ENCODE assay signal across 29 mouse cellular contexts in the genomic region with DNA sequence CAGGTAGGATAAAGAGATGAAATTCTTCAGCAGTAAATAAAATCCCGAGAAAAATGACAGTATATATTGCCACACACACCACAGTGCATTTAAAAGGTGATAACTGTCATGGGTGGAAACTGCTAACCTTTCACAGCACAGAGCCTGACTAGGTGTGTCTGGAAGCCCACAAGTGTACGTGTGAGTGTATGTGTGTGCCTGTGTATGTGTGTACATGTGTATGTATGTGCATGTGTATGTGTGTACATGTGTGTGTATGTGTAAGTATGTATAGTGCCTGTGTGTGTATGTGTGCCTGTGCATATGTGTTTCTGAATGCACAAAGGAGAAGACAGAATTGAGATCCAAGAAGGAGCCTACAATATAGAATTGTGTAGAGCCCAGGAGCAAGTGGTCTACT.
DNase-seq lines count a peak whose midpoint lies in the region; ATAC-seq lines count a peak whose summit lies in the region.
"Had no signal": no experiment of that assay in that cellular context is flagged by ENCODE, and none has a peak within 500 bp of the region (broad histone marks: within the 10 kb centered on the region; RNA-seq: fewer than 3 reads in every experiment).

No protein-coding gene starts in this region.

- H3K4me2 ChIP-seq in forebrain, embryonic 16.5 days (ENCODE audit: low read length): no peak overlapping the region
- no peak overlapping the region for H3K4me2 ChIP-seq in kidney, embryonic 16.5 days (replicated peaks; ENCODE audit: low read depth, low read length)
- H3K4me2 ChIP-seq in embryonic facial prominence, embryonic 13.5 days: no peak overlapping the region
- no peak overlapping the region for H3K4me2 ChIP-seq in limb, embryonic 13.5 days (replicated peaks)
- H3K4me2 ChIP-seq: heart, embryonic 11.5 days; hindbrain, embryonic 14.5 days; liver, embryonic 15.5 days; lung, embryonic 14.5 days; midbrain, embryonic 11.5 days; neural tube, embryonic 12.5 days had no signal

- H3K36me3 ChIP-seq in forebrain, embryonic 10.5 days (replicated peaks): no peaks in the 10 kb centered on the region
- H3K36me3 ChIP-seq in forebrain, embryonic 16.5 days (ENCODE audit: control insufficient read depth, insufficient read depth): no peaks in the 10 kb centered on the region
- H3K36me3 ChIP-seq in kidney, embryonic 16.5 days (ENCODE audit: insufficient read depth, low read length): no peaks in the 10 kb centered on the region
- H3K36me3 ChIP-seq in embryonic facial prominence, embryonic 13.5 days: no peaks in the 10 kb centered on the region
- no peaks in the 10 kb centered on the region for H3K36me3 ChIP-seq in limb, embryonic 13.5 days
- H3K36me3 ChIP-seq: liver, embryonic 15.5 days; neural tube, embryonic 12.5 days had no signal

- no peak for ATAC-seq in forebrain, embryonic 16.5 days
- ATAC-seq in kidney, embryonic 16.5 days (ENCODE audit: low FRiP score, low TSS enrichment): peak; percentile 55; the same call in 1 of the 2 replicates
- no peak for ATAC-seq in embryonic facial prominence, embryonic 13.5 days (ENCODE audit: insufficient number of reproducible peaks, insufficient read depth, low FRiP score, low TSS enrichment, low read depth)
- ATAC-seq in limb, embryonic 13.5 days (ENCODE audit: low FRiP score, low read depth): no peak; the same call in 1 of the 2 replicates
- ATAC-seq: intestine, postnatal 0 days; midbrain, embryonic 16.5 days had no signal

- 52% methylated on average over 2 of the region's 2 CpGs for WGBS in forebrain, embryonic 10.5 days
- WGBS in forebrain, embryonic 16.5 days: 52% methylated on average over 2 of the region's 2 CpGs
- 48% methylated on average over 2 of the region's 2 CpGs for WGBS in kidney, embryonic 16.5 days
- 40% methylated on average over 2 of the region's 2 CpGs for WGBS in embryonic facial prominence, embryonic 13.5 days
- WGBS in limb, embryonic 13.5 days: 35% methylated on average over 2 of the region's 2 CpGs

- peaks cover 31% of the 10 kb centered on the region for H3K4me1 ChIP-seq in forebrain, embryonic 10.5 days
- no peaks in the 10 kb centered on the region; the same call in 1 of the 2 replicates for H3K4me1 ChIP-seq in forebrain, embryonic 16.5 days (replicated peaks; ENCODE audit: control insufficient read depth, insufficient read depth, low read length)
- peaks cover 26% of the 10 kb centered on the region for H3K4me1 ChIP-seq in kidney, embryonic 16.5 days (ENCODE audit: insufficient read depth, low read length)
- H3K4me1 ChIP-seq in embryonic facial prominence, embryonic 13.5 days: peaks cover 26% of the 10 kb centered on the region
- H3K4me1 ChIP-seq in limb, embryonic 13.5 days: peaks cover 31% of the 10 kb centered on the region
- H3K4me1 ChIP-seq: liver, embryonic 15.5 days had no signal

- H3K27me3 ChIP-seq in forebrain, embryonic 10.5 days (ENCODE audit: poor library complexity, severe bottlenecking): peaks cover 50% of the 10 kb centered on the region
- no peaks in the 10 kb centered on the region for H3K27me3 ChIP-seq in forebrain, embryonic 16.5 days (replicated peaks; ENCODE audit: control insufficient read depth, insufficient read depth, low read length)
- H3K27me3 ChIP-seq in kidney, embryonic 16.5 days (ENCODE audit: insufficient read depth, low read length): no peaks in the 10 kb centered on the region
- H3K27me3 ChIP-seq in embryonic facial prominence, embryonic 13.5 days: no peaks in the 10 kb centered on the region
- H3K27me3 ChIP-seq in limb, embryonic 13.5 days: no peaks in the 10 kb centered on the region
- H3K27me3 ChIP-seq: CH12.LX; liver, embryonic 15.5 days; neural tube, embryonic 12.5 days had no signal

- H3K27ac ChIP-seq in forebrain, embryonic 10.5 days: peak overlapping the region; percentile 71
- no peak overlapping the region for H3K27ac ChIP-seq in forebrain, embryonic 16.5 days (ENCODE audit: low read length)
- H3K27ac ChIP-seq in kidney, embryonic 16.5 days (ENCODE audit: low read length): peak overlapping the region; percentile 78
- 0 out of 2 replicates have a peak overlapping the region, but pooled peaks have one; percentile 62 for H3K27ac ChIP-seq in embryonic facial prominence, embryonic 13.5 days
- peak overlapping the region; percentile 65; the same call in 1 of the 2 replicates for H3K27ac ChIP-seq in limb, embryonic 13.5 days
- H3K27ac ChIP-seq: hindbrain, embryonic 14.5 days; liver, embryonic 15.5 days; neural tube, embryonic 12.5 days; stomach, postnatal 0 days had no signal

- H3K9me3 ChIP-seq in forebrain, embryonic 10.5 days: no peaks in the 10 kb centered on the region
- H3K9me3 ChIP-seq in forebrain, embryonic 16.5 days (ENCODE audit: control insufficient read depth, low read length): no peaks in the 10 kb centered on the region
- no peaks in the 10 kb centered on the region for H3K9me3 ChIP-seq in kidney, embryonic 16.5 days (ENCODE audit: low read length)
- H3K9me3 ChIP-seq in embryonic facial prominence, embryonic 13.5 days: no peaks in the 10 kb centered on the region
- no peaks in the 10 kb centered on the region for H3K9me3 ChIP-seq in limb, embryonic 13.5 days
- H3K9me3 ChIP-seq: liver, embryonic 15.5 days; neural tube, embryonic 12.5 days had no signal

- no peak for DNase-seq in forebrain, embryonic 10.5 days (ENCODE audit: extremely low spot score, low spot score)
- DNase-seq in kidney, adult 18-20 months: no peak
- no peak for DNase-seq in spleen, postnatal 4 days (ENCODE audit: low spot score in 2 of 2)
- no peak for DNase-seq in layer of hippocampus, adult 11-12 months (ENCODE audit: low spot score)
- DNase-seq: adrenal gland, postnatal 25 days; cerebellum, adult 11-12 months; cerebellum, adult 9-11 months; gastrocnemius, postnatal 14 days; heart, postnatal 36 days; kidney, postnatal 25 days; lung, embryonic 14.5 days; right cerebral cortex, adult 18-20 months; spleen, adult 18-20 months; thymus, adult 18-20 months; thymus, postnatal 36 days had no signal

- H3K9ac ChIP-seq in forebrain, embryonic 16.5 days (replicated peaks; ENCODE audit: low read depth, low read length): no peak overlapping the region
- no peak overlapping the region for H3K9ac ChIP-seq in kidney, embryonic 16.5 days (replicated peaks; ENCODE audit: low read length)
- H3K9ac ChIP-seq in embryonic facial prominence, embryonic 13.5 days: no peak overlapping the region
- H3K9ac ChIP-seq in limb, embryonic 13.5 days: no peak overlapping the region
- H3K9ac ChIP-seq: hindbrain, embryonic 14.5 days; liver, embryonic 15.5 days; lung, embryonic 14.5 days; neural tube, embryonic 12.5 days had no signal

- no peak overlapping the region for H3K4me3 ChIP-seq in forebrain, embryonic 10.5 days
- no peak overlapping the region for H3K4me3 ChIP-seq in forebrain, embryonic 16.5 days (replicated peaks; ENCODE audit: low read length)
- no peak overlapping the region for H3K4me3 ChIP-seq in kidney, embryonic 16.5 days (ENCODE audit: low read length)
- no peak overlapping the region for H3K4me3 ChIP-seq in embryonic facial prominence, embryonic 13.5 days
- no peak overlapping the region for H3K4me3 ChIP-seq in limb, embryonic 13.5 days
- H3K4me3 ChIP-seq: liver, embryonic 15.5 days; myocyte; neural tube, embryonic 12.5 days had no signal
